Mouse (Mus musculus): ENCODE data around the gene Acsl6. TPM values are rescaled to one million over a fixed set of nuclear protein-coding genes. Genes with fewer than 3 reads are reported as not detected.

Gene Acsl6
- polyA plus RNA-seq, 1 experiment from 2014 or later: 44.0 TPM

- Histone ChIP-seq H3K36me3 (replicated peaks) (no peaks in the 10 kb centered on the region), H3K4me3 (no peak overlapping the region), H3K9ac (no peak overlapping the region), H3K4me2 (no peak overlapping the region), H3K4me1 (peaks cover 38% of the 10 kb centered on the region), H3K27ac (peak overlapping the region; percentile 47; the same call in 1 of the 2 replicates), H3K27me3 (replicated peaks) (no peaks in the 10 kb centered on the region), H3K9me3 (no peaks in the 10 kb centered on the region)
- 19% methylated on average over 1 of the region's 1 CpGs for WGBS
- ATAC-seq (replicated peaks): no peak
These were observed 9.0 kb downstream of the Acsl6 start for GRCm38 (mm10) chr11:54312603-54313002.

GRCm38 (mm10) chr11:54313391-54314360 is 10.1 kb downstream of the Acsl6 start:
- no peaks in the 10 kb centered on the region for H3K9me3 ChIP-seq
- 63% methylated on average over 7 of the region's 7 CpGs for WGBS
- no peak overlapping the region for H3K9ac ChIP-seq
- no peaks in the 10 kb centered on the region for H3K36me3 ChIP-seq (replicated peaks)
- H3K4me1 ChIP-seq: peaks cover 38% of the 10 kb centered on the region
- no peak for ATAC-seq (replicated peaks)
- H3K27me3 ChIP-seq (replicated peaks): no peaks in the 10 kb centered on the region
- no peak overlapping the region for H3K4me2 ChIP-seq
- no peak overlapping the region for H3K4me3 ChIP-seq
- no peak overlapping the region for H3K27ac ChIP-seq

- ATAC-seq (replicated peaks): peak; percentile 59
- WGBS: 11% methylated on average over 3 of the region's 3 CpGs
- peaks cover 38% of the 10 kb centered on the region for H3K4me1 ChIP-seq
- no peak overlapping the region for H3K4me2 ChIP-seq
- no peaks in the 10 kb centered on the region for H3K9me3 ChIP-seq
- no peak overlapping the region for H3K4me3 ChIP-seq
- H3K9ac ChIP-seq: no peak overlapping the region
- no peaks in the 10 kb centered on the region for H3K36me3 ChIP-seq (replicated peaks)
- H3K27ac ChIP-seq: no peak overlapping the region
- H3K27me3 ChIP-seq (replicated peaks): no peaks in the 10 kb centered on the region
These were observed 11.1 kb downstream of the Acsl6 start for GRCm38 (mm10) chr11:54314740-54315139.

- no peak for ATAC-seq (replicated peaks)
- H3K9me3 ChIP-seq: no peaks in the 10 kb centered on the region
- H3K9ac ChIP-seq: no peak overlapping the region
- 0 out of 2 replicates have a peak, but pooled peaks cover 3% of the 10 kb centered on the region for H3K36me3 ChIP-seq (replicated peaks)
- H3K27ac ChIP-seq: no peak overlapping the region
- WGBS: 91% methylated on average over 5 of the region's 5 CpGs
- H3K4me3 ChIP-seq: no peak overlapping the region
- H3K4me2 ChIP-seq: no peak overlapping the region
- peaks cover 38% of the 10 kb centered on the region for H3K4me1 ChIP-seq
- H3K27me3 ChIP-seq (replicated peaks): no peaks in the 10 kb centered on the region
These were observed 11.7 kb downstream of the Acsl6 start for GRCm38 (mm10) chr11:54315336-54315735.

- WGBS: 94% methylated on average over 8 of the region's 8 CpGs
These were observed 13.8 kb downstream of the Acsl6 start for GRCm38 (mm10) chr11:54317361-54317760.

GRCm38 (mm10) chr11:54317795-54318194 is 14.2 kb downstream of the Acsl6 start:
- Histone ChIP-seq H3K36me3 (replicated peaks) (peaks cover 11% of the 10 kb centered on the region), H3K4me2 (no peak overlapping the region), H3K4me1 (peaks cover 18% of the 10 kb centered on the region), H3K9ac (no peak overlapping the region), H3K27ac (no peak overlapping the region), H3K9me3 (no peaks in the 10 kb centered on the region), H3K27me3 (replicated peaks) (no peaks in the 10 kb centered on the region), H3K4me3 (no peak overlapping the region)
- WGBS: 89% methylated on average over 3 of the region's 3 CpGs
- no peak for ATAC-seq (replicated peaks)

More at GRCm38 (mm10) chr11:54317361-54317760, 13.8 kb downstream of the Acsl6 start:
- Histone ChIP-seq H3K27me3 (replicated peaks) (no peaks in the 10 kb centered on the region), H3K27ac (no peak overlapping the region), H3K9ac (no peak overlapping the region), H3K4me3 (no peak overlapping the region), H3K4me1 (peaks cover 22% of the 10 kb centered on the region), H3K36me3 (replicated peaks) (peaks cover 11% of the 10 kb centered on the region), H3K9me3 (no peaks in the 10 kb centered on the region), H3K4me2 (no peak overlapping the region)
- ATAC-seq (replicated peaks): no peak

- Histone ChIP-seq H3K9ac (no peak overlapping the region), H3K27me3 (replicated peaks) (no peaks in the 10 kb centered on the region), H3K4me1 (no peaks in the 10 kb centered on the region), H3K9me3 (no peaks in the 10 kb centered on the region), H3K36me3 (replicated peaks) (peaks cover 28% of the 10 kb centered on the region), H3K4me2 (no peak overlapping the region), H3K4me3 (no peak overlapping the region), H3K27ac (no peak overlapping the region)
- no peak for ATAC-seq (replicated peaks)
- WGBS: 89% methylated on average over 5 of the region's 5 CpGs
These were observed 18.4 kb downstream of the Acsl6 start for GRCm38 (mm10) chr11:54321802-54322532.

GRCm38 (mm10) chr11:54331463-54332183 is 28.0 kb downstream of the Acsl6 start:
- Histone ChIP-seq H3K9ac (no peak overlapping the region), H3K27me3 (replicated peaks) (no peaks in the 10 kb centered on the region), H3K4me2 (no peak overlapping the region), H3K27ac (no peak overlapping the region), H3K4me3 (no peak overlapping the region), H3K36me3 (replicated peaks) (peaks cover 46% of the 10 kb centered on the region), H3K4me1 (no peaks in the 10 kb centered on the region), H3K9me3 (no peaks in the 10 kb centered on the region)
- ATAC-seq (replicated peaks): no peak
- 94% methylated on average over 10 of the region's 10 CpGs for WGBS

GRCm38 (mm10) chr11:54336165-54336707 is 32.6 kb downstream of the Acsl6 start:
- Histone ChIP-seq H3K9ac (no peak overlapping the region), H3K27me3 (replicated peaks) (no peaks in the 10 kb centered on the region), H3K36me3 (replicated peaks) (peaks cover 27% of the 10 kb centered on the region), H3K27ac (no peak overlapping the region), H3K4me2 (no peak overlapping the region), H3K4me1 (no peaks in the 10 kb centered on the region), H3K4me3 (no peak overlapping the region), H3K9me3 (no peaks in the 10 kb centered on the region)
- WGBS: 56% methylated on average over 13 of the region's 13 CpGs
- ATAC-seq (replicated peaks): no peak

GRCm38 (mm10) chr11:54343703-54344102 is 40.1 kb downstream of the Acsl6 start:
- H3K4me2 ChIP-seq: no peak overlapping the region
- no peaks in the 10 kb centered on the region for H3K27me3 ChIP-seq (replicated peaks)
- WGBS: 57% methylated on average over 4 of the region's 4 CpGs
- no peaks in the 10 kb centered on the region for H3K4me1 ChIP-seq
- H3K36me3 ChIP-seq (replicated peaks): peaks cover 30% of the 10 kb centered on the region; the same call in 1 of the 2 replicates
- H3K4me3 ChIP-seq: no peak overlapping the region
- ATAC-seq (replicated peaks): no peak
- H3K27ac ChIP-seq: no peak overlapping the region
- H3K9ac ChIP-seq: no peak overlapping the region
- H3K9me3 ChIP-seq: no peaks in the 10 kb centered on the region

- Histone ChIP-seq H3K9ac (no peak overlapping the region), H3K27me3 (replicated peaks) (no peaks in the 10 kb centered on the region), H3K9me3 (no peaks in the 10 kb centered on the region), H3K4me2 (no peak overlapping the region), H3K36me3 (replicated peaks) (0 out of 2 replicates have a peak, but pooled peaks cover 7% of the 10 kb centered on the region), H3K27ac (no peak overlapping the region; the same call in 1 of the 2 replicates), H3K4me3 (no peak overlapping the region), H3K4me1 (peaks cover 15% of the 10 kb centered on the region)
- ATAC-seq (replicated peaks): no peak
- WGBS: 55% methylated on average over 5 of the region's 5 CpGs
These were observed 48.1 kb downstream of the Acsl6 start for GRCm38 (mm10) chr11:54351704-54352103.
